Mouse (Mus musculus) liver, embryonic 13.5 days (tissue): Measurements from ENCODE around the gene Jag2. TPM values are rescaled to one million over a fixed set of nuclear protein-coding genes. Genes with fewer than 3 reads are reported as not detected.

Experiments used
- ATAC-seq: fragments of 200-750 bp; cut with Nextera tagmentation; 2 replicates; pipeline ENCODE4 v1.8.0; 2017; ENCODE audit warnings: low read depth, mild to moderate bottlenecking, moderate number of reproducible peaks, moderate library complexity
- DNase-seq: peaks from one replicate; pipeline ENCODE4 v3.0.0; 2022
- H3K27ac ChIP-seq: fragments of 300-500 bp; sonication (generic); 2 replicates; pipeline ENCODE4 v1.5.1; 2015; ENCODE audit warnings: moderate library complexity, mild to moderate bottlenecking, inconsistent platforms
- H3K27me3 ChIP-seq: fragments of 300-500 bp; sonication (generic); 2 replicates; pipeline ENCODE4 v1.6.1; 2015; ENCODE audit warnings: mild to moderate bottlenecking, inconsistent platforms
- H3K36me3 ChIP-seq: fragments of 300-500 bp; sonication (generic); 2 replicates; pipeline ENCODE4 v1.6.1; 2015; ENCODE audit warnings: mild to moderate bottlenecking, inconsistent platforms
- H3K4me1 ChIP-seq: fragments of 300-500 bp; sonication (generic); replicated peaks from 2 replicates; pipeline ENCODE4 v1.6.1; 2015; ENCODE audit warnings: inconsistent platforms
- H3K4me2 ChIP-seq: fragments of 300-500 bp; sonication (generic); 2 replicates; pipeline ENCODE4 v1.6.1; 2015; ENCODE audit warnings: inconsistent platforms, mild to moderate bottlenecking, moderate library complexity
- H3K4me3 ChIP-seq: fragments of 300-500 bp; sonication (generic); replicated peaks from 2 replicates; pipeline ENCODE4 v1.5.1; 2015; ENCODE audit warnings: mild to moderate bottlenecking, inconsistent platforms
- H3K9ac ChIP-seq: fragments of 300-500 bp; sonication (generic); 2 replicates; pipeline ENCODE4 v1.6.1; 2015; ENCODE audit warnings: mild to moderate bottlenecking, inconsistent platforms
- H3K9me3 ChIP-seq: fragments of 300-500 bp; sonication (generic); replicated peaks from 2 replicates; pipeline ENCODE4 v1.6.1; 2016; ENCODE audit warnings: inconsistent platforms
- WGBS: fragments of 180-500 bp; shearing (Covaris S2); methylation state at CpG from one replicate; pipeline ENCODE4 v1.1.7; 2015; ENCODE audit not compliant: insufficient replicate concordance; 5-methylcytosine and 5-hydroxymethylcytosine counted together
- polyA plus RNA-seq: library from polyadenylated mRNA; unstranded; fragments of >200 nt; fragmentation: Nextera tagmentation; extraction: Ambion mirVana; gene quantifications from 2 replicates; pipeline ENCODE4 v1.2.1, GENCODE M21; 2015

The Jag2 gene
- polyA plus RNA-seq, 1 experiment from 2014 or later = 0.20 TPM

GRCm38 (mm10) chr12:112955800-112956199 is 26.2 kb upstream of the Jag2 start:
- Histone ChIP-seq H3K9ac (no peak overlapping the region), H3K4me3 (no peak overlapping the region), H3K4me2 (no peak overlapping the region), H3K27me3 (peaks cover 20% of the 10 kb centered on the region), H3K9me3 (no peaks in the 10 kb centered on the region), H3K36me3 (peaks cover 16% of the 10 kb centered on the region), H3K27ac (no peak overlapping the region), H3K4me1 (peaks cover 32% of the 10 kb centered on the region)
- 28% methylated on average over 4 of the region's 4 CpGs for WGBS
- DNase-seq = peak; percentile 65
- peak; percentile 66 for ATAC-seq

- Histone ChIP-seq H3K4me1 (peaks cover 45% of the 10 kb centered on the region), H3K36me3 (no peaks in the 10 kb centered on the region), H3K9ac (no peak overlapping the region), H3K9me3 (no peaks in the 10 kb centered on the region), H3K27me3 (peaks cover 48% of the 10 kb centered on the region), H3K27ac (no peak overlapping the region), H3K4me2 (no peak overlapping the region), H3K4me3 (no peak overlapping the region)
- ATAC-seq (no peak), DNase-seq (no peak)
- 34% methylated on average over 3 of the region's 3 CpGs for WGBS
Observed at GRCm38 (mm10) chr12:112952926-112953565, 23.5 kb upstream of the Jag2 start.

GRCm38 (mm10) chr12:112952433-112952832 is 22.9 kb upstream of the Jag2 start:
- DNase-seq (no peak), ATAC-seq (no peak)
- H3K4me2 ChIP-seq = no peak overlapping the region
- 11% methylated on average over 8 of the region's 8 CpGs for WGBS
- peaks cover 52% of the 10 kb centered on the region for H3K27me3 ChIP-seq
- peaks cover 45% of the 10 kb centered on the region for H3K4me1 ChIP-seq
- no peaks in the 10 kb centered on the region for H3K36me3 ChIP-seq
- H3K9ac ChIP-seq = no peak overlapping the region
- no peak overlapping the region for H3K27ac ChIP-seq
- H3K4me3 ChIP-seq = no peak overlapping the region
- H3K9me3 ChIP-seq = no peaks in the 10 kb centered on the region

- Histone ChIP-seq H3K4me2 (peak overlapping the region; percentile 94; the same call in 1 of the 2 replicates), H3K4me1 (peaks cover 44% of the 10 kb centered on the region), H3K27ac (no peak overlapping the region), H3K36me3 (no peaks in the 10 kb centered on the region), H3K9ac (no peak overlapping the region), H3K4me3 (no peak overlapping the region), H3K27me3 (peaks cover 62% of the 10 kb centered on the region), H3K9me3 (no peaks in the 10 kb centered on the region)
- ATAC-seq (no peak), DNase-seq (no peak)
- 22% methylated on average over 7 of the region's 7 CpGs for WGBS
Observed at GRCm38 (mm10) chr12:112951150-112951842, 21.7 kb upstream of the Jag2 start.

- no peak for DNase-seq
- Histone ChIP-seq H3K36me3 (no peaks in the 10 kb centered on the region), H3K4me3 (peak overlapping the region; percentile 62), H3K4me2 (peak overlapping the region; percentile 94), H3K9ac (no peak overlapping the region), H3K27me3 (peaks cover 66% of the 10 kb centered on the region), H3K4me1 (peaks cover 38% of the 10 kb centered on the region), H3K27ac (no peak overlapping the region), H3K9me3 (no peaks in the 10 kb centered on the region)
- ATAC-seq = no peak
- 13% methylated on average over 6 of the region's 6 CpGs for WGBS
Observed at GRCm38 (mm10) chr12:112950761-112951129, 21.2 kb upstream of the Jag2 start.

- H3K27ac ChIP-seq = no peak overlapping the region; the same call in 1 of the 2 replicates
- DNase-seq (peak; percentile 72), ATAC-seq (peak; percentile 80)
- under 1% methylated on average over 58 of the region's 58 CpGs for WGBS
- peaks cover 35% of the 10 kb centered on the region for H3K4me1 ChIP-seq
- H3K4me3 ChIP-seq = peak overlapping the region; percentile 62
- no peaks in the 10 kb centered on the region for H3K9me3 ChIP-seq
- H3K36me3 ChIP-seq = no peaks in the 10 kb centered on the region
- H3K4me2 ChIP-seq = peak overlapping the region; percentile 94
- peak overlapping the region; percentile 62 for H3K9ac ChIP-seq
- H3K27me3 ChIP-seq = peaks cover 69% of the 10 kb centered on the region
Observed at GRCm38 (mm10) chr12:112950040-112950760, 20.6 kb upstream of the Jag2 start.

- H3K27me3 ChIP-seq = peaks cover 64% of the 10 kb centered on the region
- no peak for DNase-seq
- no peak for ATAC-seq
- H3K9me3 ChIP-seq = no peaks in the 10 kb centered on the region
- H3K4me1 ChIP-seq = peaks cover 30% of the 10 kb centered on the region
- H3K4me2 ChIP-seq = no peak overlapping the region
- 19% methylated on average over 4 of the region's 4 CpGs for WGBS
- no peak overlapping the region for H3K4me3 ChIP-seq
- H3K36me3 ChIP-seq = no peaks in the 10 kb centered on the region
- no peak overlapping the region for H3K27ac ChIP-seq
- H3K9ac ChIP-seq = no peak overlapping the region
Observed at GRCm38 (mm10) chr12:112947307-112947706, 17.7 kb upstream of the Jag2 start.

- H3K36me3 ChIP-seq = no peaks in the 10 kb centered on the region
- no peak for ATAC-seq
- peaks cover 25% of the 10 kb centered on the region for H3K4me1 ChIP-seq
- no peak overlapping the region for H3K9ac ChIP-seq
- 55% methylated on average over 2 of the region's 2 CpGs for WGBS
- no peak overlapping the region for H3K4me3 ChIP-seq
- H3K27me3 ChIP-seq = peaks cover 34% of the 10 kb centered on the region
- no peak for DNase-seq
- no peaks in the 10 kb centered on the region for H3K9me3 ChIP-seq
- H3K4me2 ChIP-seq = no peak overlapping the region
- H3K27ac ChIP-seq = no peak overlapping the region
Observed at GRCm38 (mm10) chr12:112943669-112944068, 14.1 kb upstream of the Jag2 start.

- Histone ChIP-seq H3K27ac (peak within 1 kb of the TSS; percentile 55; the same call in 1 of the 2 replicates), H3K4me3 (peak within 1 kb of the TSS; percentile 80), H3K9me3 (no peaks in the 10 kb centered on the region), H3K27me3 (peaks cover 20% of the 10 kb centered on the region), H3K4me2 (peak within 1 kb of the TSS; percentile 77), H3K4me1 (peaks cover 28% of the 10 kb centered on the region), H3K9ac (peak within 1 kb of the TSS; percentile 76), H3K36me3 (no peaks in the 10 kb centered on the region)
- WGBS = 2% methylated on average over 58 of the region's 58 CpGs
- DNase-seq (peak; percentile 67), ATAC-seq (peak; percentile 87)
Observed at GRCm38 (mm10) chr12:112941776-112942713, 12.5 kb upstream of the Jag2 start, which contains the start of gene Nudt14. Nudt14 (minus strand) TSS chr12:112942124.

GRCm38 (mm10) chr12:112941156-112941775 is 11.7 kb upstream of the Jag2 start:
- H3K36me3 ChIP-seq = no peaks in the 10 kb centered on the region
- peak overlapping the region; percentile 80 for H3K4me3 ChIP-seq
- H3K4me1 ChIP-seq = peaks cover 28% of the 10 kb centered on the region
- WGBS = 38% methylated on average over 10 of the region's 10 CpGs
- H3K4me2 ChIP-seq = peak overlapping the region; percentile 77
- H3K9ac ChIP-seq = peak overlapping the region; percentile 76
- no peak for DNase-seq
- ATAC-seq = no peak
- no peak overlapping the region for H3K27ac ChIP-seq
- H3K27me3 ChIP-seq = peaks cover 12% of the 10 kb centered on the region; the same call in 1 of the 2 replicates
- H3K9me3 ChIP-seq = no peaks in the 10 kb centered on the region
